Mouse (Mus musculus) limb, embryonic 12.5 days (tissue): ENCODE data around the gene Gm815. TPM values are rescaled to one million over a fixed set of nuclear protein-coding genes. Genes with fewer than 3 reads are reported as not detected.

ENCODE experiments used
- ATAC-seq: fragments of 200-750 bp; cut with Nextera tagmentation; 2 replicates; pipeline ENCODE4 v1.8.0; 2017; ENCODE audit warnings: low read depth, moderate TSS enrichment; ENCODE audit not compliant: insufficient number of reproducible peaks, insufficient read depth, low FRiP score, low TSS enrichment
- H3K27ac ChIP-seq: fragments of 300-500 bp; sonication (generic); 2 replicates; pipeline ENCODE4 v1.5.1; 2016; ENCODE audit warnings: mild to moderate bottlenecking, moderate library complexity
- H3K27me3 ChIP-seq: fragments of 300-500 bp; sonication (generic); 2 replicates; pipeline ENCODE4 v1.6.1; 2016; ENCODE audit warnings: mild to moderate bottlenecking, moderate library complexity
- H3K36me3 ChIP-seq: fragments of 300-500 bp; sonication (generic); 2 replicates; pipeline ENCODE4 v1.6.1; 2016; ENCODE audit warnings: mild to moderate bottlenecking, moderate library complexity
- H3K4me1 ChIP-seq: fragments of 300-500 bp; sonication (generic); replicated peaks from 2 replicates; pipeline ENCODE4 v1.6.1; 2016
- H3K4me2 ChIP-seq: fragments of 300-500 bp; sonication (generic); 2 replicates; pipeline ENCODE4 v1.6.1; 2016; ENCODE audit warnings: mild to moderate bottlenecking, moderate library complexity
- H3K4me3 ChIP-seq: fragments of 300-500 bp; sonication (generic); replicated peaks from 2 replicates; pipeline ENCODE4 v1.5.1; 2016; ENCODE audit warnings: mild to moderate bottlenecking
- H3K9ac ChIP-seq: fragments of 300-500 bp; sonication (generic); replicated peaks from 2 replicates; pipeline ENCODE4 v1.6.1; 2016; ENCODE audit warnings: mild to moderate bottlenecking, moderate library complexity
- H3K9me3 ChIP-seq: fragments of 300-500 bp; sonication (generic); 2 replicates; pipeline ENCODE4 v1.6.1; 2016; ENCODE audit warnings: mild to moderate bottlenecking, moderate library complexity
- WGBS: fragments of 180-500 bp; shearing (Covaris S2); methylation state at CpG from one replicate; pipeline ENCODE4 v1.1.7; 2016; 5-methylcytosine and 5-hydroxymethylcytosine counted together
- polyA plus RNA-seq: library from polyadenylated mRNA; unstranded; fragments of >200 nt; fragmentation: Nextera tagmentation; extraction: Ambion mirVana; gene quantifications from 2 replicates; pipeline ENCODE4 v1.2.1, GENCODE M21; 2016

The Gm815 gene
- polyA plus RNA-seq: not detected in 2 replicates

DNA sequence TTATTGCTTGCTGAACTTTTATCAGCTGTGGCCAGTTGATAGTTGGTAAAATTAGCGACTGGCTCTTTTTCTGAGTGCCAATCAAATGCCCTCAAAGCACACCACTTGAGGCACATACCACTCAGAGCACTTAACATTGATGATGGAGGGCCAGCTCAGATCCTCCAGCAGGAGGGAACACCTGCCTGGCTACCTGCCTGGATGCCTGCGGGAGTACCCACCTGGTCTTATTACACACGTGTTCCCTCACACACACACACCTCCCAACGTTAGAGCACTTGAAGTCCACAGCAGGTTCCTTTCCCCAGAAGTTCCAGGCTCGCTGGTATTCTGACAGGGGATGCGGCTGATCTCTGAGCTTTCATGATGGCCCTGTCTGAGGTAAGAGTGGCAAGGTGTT is at the start of gene Gm815:
Gene Gm815, plus strand, starts transcription at position 266 of the 400 bp plus-strand sequence.
- no peak within 1 kb of the TSS for H3K27ac ChIP-seq
- no peak within 1 kb of the TSS for H3K9ac ChIP-seq
- no peaks in the 10 kb centered on the region for H3K36me3 ChIP-seq
- no peak for ATAC-seq
- H3K27me3 ChIP-seq: no peaks in the 10 kb centered on the region
- no peak within 1 kb of the TSS for H3K4me3 ChIP-seq
- H3K4me2 ChIP-seq: no peak within 1 kb of the TSS
- no peaks in the 10 kb centered on the region for H3K9me3 ChIP-seq
- H3K4me1 ChIP-seq: no peaks in the 10 kb centered on the region
- WGBS: 77% methylated on average over 6 of the region's 6 CpGs

GRCm38 (mm10) chr19:26837626-26838025 is 48.1 kb upstream of the Gm815 start:
- H3K36me3 ChIP-seq: no peaks in the 10 kb centered on the region
- no peak overlapping the region for H3K4me3 ChIP-seq
- no peaks in the 10 kb centered on the region for H3K4me1 ChIP-seq
- H3K27me3 ChIP-seq: no peaks in the 10 kb centered on the region
- no peak overlapping the region for H3K4me2 ChIP-seq
- no peak overlapping the region for H3K27ac ChIP-seq
- 82% methylated on average over 1 of the region's 1 CpGs for WGBS
- no peaks in the 10 kb centered on the region for H3K9me3 ChIP-seq
- ATAC-seq: no peak
- H3K9ac ChIP-seq: no peak overlapping the region

DNA sequence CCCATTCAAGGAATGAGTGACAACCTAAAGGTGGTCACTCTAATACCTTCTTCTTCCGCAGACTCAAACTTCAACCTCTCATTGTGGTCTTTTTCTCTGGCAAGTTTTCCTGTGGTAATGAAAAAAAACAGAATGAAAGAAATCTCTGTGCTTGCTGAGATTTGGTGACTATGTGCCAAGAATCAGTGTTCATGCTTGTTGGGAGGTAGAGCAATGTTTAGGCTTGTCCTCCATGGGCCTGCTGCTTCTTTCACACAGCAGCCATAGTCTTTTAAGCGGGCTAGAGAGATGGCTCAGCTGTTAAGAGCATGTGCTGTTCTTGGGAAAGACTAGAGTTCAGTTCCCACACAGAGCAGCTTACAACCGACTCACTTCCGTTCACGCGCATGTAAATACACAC is 41.8 kb upstream of the Gm815 start:
- H3K4me1 ChIP-seq: peaks cover 14% of the 10 kb centered on the region
- H3K27me3 ChIP-seq: no peaks in the 10 kb centered on the region
- H3K9me3 ChIP-seq: no peaks in the 10 kb centered on the region
- no peaks in the 10 kb centered on the region for H3K36me3 ChIP-seq
- ATAC-seq: no peak
- 94% methylated on average over 6 of the region's 6 CpGs for WGBS
- H3K4me3 ChIP-seq: no peak overlapping the region
- no peak overlapping the region for H3K4me2 ChIP-seq
- H3K9ac ChIP-seq: no peak overlapping the region
- no peak overlapping the region for H3K27ac ChIP-seq

DNA sequence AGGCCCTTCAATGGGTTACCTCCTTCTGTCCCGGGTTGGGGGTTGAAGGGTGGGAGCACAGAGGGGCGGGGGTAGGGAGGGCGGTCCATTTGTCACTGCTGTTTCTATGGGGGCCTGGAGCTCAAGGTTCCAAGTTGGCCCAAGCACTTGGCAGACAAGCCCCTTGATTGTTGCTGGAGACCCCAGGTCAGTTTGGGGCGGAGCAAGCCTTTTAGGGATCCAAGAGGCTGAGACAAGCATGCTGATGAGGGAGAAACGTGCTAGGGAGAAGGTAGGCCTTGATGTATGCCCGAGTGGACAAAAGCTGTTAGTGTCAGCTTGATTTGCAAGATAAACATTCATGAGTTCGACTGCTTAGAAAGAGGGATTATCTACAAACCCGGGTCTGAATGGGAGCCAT is 40.9 kb upstream of the Gm815 start:
- Histone ChIP-seq H3K9ac (0 out of 2 replicates have a peak overlapping the region, but pooled peaks have one; percentile 59), H3K27me3 (no peaks in the 10 kb centered on the region), H3K36me3 (no peaks in the 10 kb centered on the region), H3K4me2 (peak overlapping the region; percentile 47), H3K9me3 (no peaks in the 10 kb centered on the region), H3K4me3 (peak overlapping the region; percentile 49; the same call in 1 of the 2 replicates), H3K4me1 (peaks cover 14% of the 10 kb centered on the region), H3K27ac (peak overlapping the region; percentile 92)
- WGBS: 17% methylated on average over 8 of the region's 8 CpGs
- peak; percentile 5; the same call in 1 of the 2 replicates for ATAC-seq

DNA sequence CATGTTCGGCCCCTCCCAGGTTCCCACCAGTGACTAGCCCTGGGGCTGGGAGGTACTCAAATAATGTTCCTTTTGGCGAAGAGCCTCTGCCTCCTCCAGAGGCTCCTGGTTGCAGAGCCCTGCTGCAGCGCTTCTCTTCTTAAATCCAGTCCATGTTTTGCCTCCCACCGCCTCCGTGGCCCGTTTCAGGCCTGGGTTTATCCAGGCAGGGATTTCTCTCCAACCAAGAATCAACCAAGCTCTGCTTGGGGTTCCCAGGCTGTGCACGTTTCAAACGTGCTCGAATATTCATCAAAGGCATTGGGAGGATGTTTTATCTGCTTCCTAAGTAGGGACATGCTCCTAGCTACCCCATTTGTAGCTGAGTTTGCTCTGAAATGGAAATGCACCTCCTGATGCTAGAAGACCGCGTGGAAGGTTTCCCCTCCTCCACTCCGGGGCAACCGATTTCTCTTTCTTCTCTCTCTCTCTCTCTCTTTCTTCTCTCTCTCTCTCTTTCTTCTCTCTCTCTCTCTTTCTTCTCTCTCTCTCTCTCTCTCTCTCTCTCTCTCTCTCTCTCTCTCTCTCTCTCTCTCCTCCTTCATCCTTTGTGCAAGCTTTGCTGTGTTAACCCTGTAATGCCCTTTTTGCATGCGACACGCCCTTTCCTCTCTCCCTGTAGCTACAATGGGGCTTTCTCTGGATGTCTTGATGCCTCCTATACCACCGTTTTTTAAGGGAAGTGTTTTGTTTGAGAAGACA is 40.2 kb upstream of the Gm815 start:
- Histone ChIP-seq H3K27ac (peak overlapping the region; percentile 92), H3K4me3 (peak overlapping the region; percentile 49), H3K4me1 (peaks cover 14% of the 10 kb centered on the region), H3K4me2 (peak overlapping the region; percentile 47), H3K27me3 (no peaks in the 10 kb centered on the region), H3K9ac (peak overlapping the region; percentile 59), H3K36me3 (no peaks in the 10 kb centered on the region), H3K9me3 (no peaks in the 10 kb centered on the region)
- WGBS: 1% methylated on average over 16 of the region's 16 CpGs
- ATAC-seq: peak; percentile 84

DNA sequence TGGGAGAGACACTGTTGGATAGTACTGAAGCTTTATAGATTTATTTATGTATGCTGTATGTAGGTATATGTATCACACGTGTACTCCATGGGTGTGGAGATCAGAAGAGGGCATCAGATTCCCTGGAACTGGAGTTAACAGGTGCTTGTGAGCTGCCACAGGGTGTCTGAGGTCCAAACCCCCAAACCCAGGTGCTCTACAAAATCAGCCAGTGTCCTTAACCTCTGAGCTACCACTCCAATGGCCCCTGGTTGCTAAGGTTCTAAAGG is 39.7 kb upstream of the Gm815 start:
- Histone ChIP-seq H3K9ac (peak overlapping the region; percentile 59), H3K27ac (peak overlapping the region; percentile 92; the same call in 1 of the 2 replicates), H3K4me2 (peak overlapping the region; percentile 47), H3K27me3 (no peaks in the 10 kb centered on the region), H3K36me3 (no peaks in the 10 kb centered on the region), H3K4me1 (peaks cover 14% of the 10 kb centered on the region), H3K9me3 (no peaks in the 10 kb centered on the region), H3K4me3 (peak overlapping the region; percentile 49)
- WGBS: 0% methylated on average over 1 of the region's 1 CpGs
- peak; percentile 43; the same call in 1 of the 2 replicates for ATAC-seq

GRCm38 (mm10) chr19:26851017-26851782 is 34.5 kb upstream of the Gm815 start:
- no peak overlapping the region for H3K9ac ChIP-seq
- no peak overlapping the region for H3K27ac ChIP-seq
- H3K9me3 ChIP-seq: no peaks in the 10 kb centered on the region
- H3K36me3 ChIP-seq: no peaks in the 10 kb centered on the region
- no peaks in the 10 kb centered on the region for H3K27me3 ChIP-seq
- ATAC-seq: no peak
- H3K4me2 ChIP-seq: no peak overlapping the region
- H3K4me3 ChIP-seq: no peak overlapping the region
- WGBS: 84% methylated on average over 10 of the region's 10 CpGs
- peaks cover 5% of the 10 kb centered on the region for H3K4me1 ChIP-seq

DNA sequence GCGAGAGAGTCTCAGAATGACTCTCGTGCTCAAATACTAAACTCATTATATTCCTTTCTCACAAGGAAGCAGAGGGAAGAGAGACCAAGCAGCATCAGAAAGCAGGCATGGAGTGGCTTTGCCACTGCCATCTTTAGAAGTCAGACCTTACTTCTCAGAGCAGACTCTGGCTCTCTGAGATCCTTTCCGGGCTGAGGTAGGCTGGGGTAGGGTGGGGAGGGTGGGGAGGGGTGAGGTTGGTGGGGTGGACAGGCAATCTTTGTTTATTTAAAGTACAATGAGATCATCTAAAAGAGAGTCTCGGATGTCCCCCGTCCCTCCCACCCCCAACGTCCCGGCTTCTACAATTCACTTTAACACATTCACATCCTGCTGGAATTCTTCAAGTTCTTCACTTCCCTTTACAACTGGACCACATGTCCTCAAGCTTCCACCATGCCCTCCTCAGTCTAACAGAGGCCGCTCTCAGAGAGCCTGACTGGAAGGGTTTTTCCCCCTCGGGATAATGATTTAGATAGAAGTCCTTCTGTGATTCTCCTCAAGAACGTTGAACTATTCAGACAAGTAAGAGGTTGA is 33.3 kb upstream of the Gm815 start:
- H3K36me3 ChIP-seq: no peaks in the 10 kb centered on the region
- H3K9me3 ChIP-seq: no peaks in the 10 kb centered on the region
- ATAC-seq: no peak
- no peaks in the 10 kb centered on the region for H3K27me3 ChIP-seq
- H3K4me1 ChIP-seq: no peaks in the 10 kb centered on the region
- H3K9ac ChIP-seq: no peak overlapping the region
- H3K4me2 ChIP-seq: no peak overlapping the region
- H3K4me3 ChIP-seq: no peak overlapping the region
- H3K27ac ChIP-seq: no peak overlapping the region
- 59% methylated on average over 10 of the region's 10 CpGs for WGBS

- Histone ChIP-seq H3K9me3 (no peaks in the 10 kb centered on the region), H3K36me3 (no peaks in the 10 kb centered on the region), H3K27me3 (no peaks in the 10 kb centered on the region), H3K27ac (no peak overlapping the region), H3K4me1 (no peaks in the 10 kb centered on the region), H3K4me2 (no peak overlapping the region), H3K4me3 (no peak overlapping the region), H3K9ac (no peak overlapping the region)
- WGBS: 51% methylated on average over 8 of the region's 8 CpGs
- ATAC-seq: no peak
Observed at GRCm38 (mm10) chr19:26853701-26854282, 31.9 kb upstream of the Gm815 start.

- no peak for ATAC-seq
- H3K4me3 ChIP-seq: no peak overlapping the region
- no peaks in the 10 kb centered on the region for H3K36me3 ChIP-seq
- no peak overlapping the region for H3K9ac ChIP-seq
- H3K27ac ChIP-seq: no peak overlapping the region
- no peaks in the 10 kb centered on the region for H3K27me3 ChIP-seq
- 95% methylated on average over 4 of the region's 4 CpGs for WGBS
- H3K9me3 ChIP-seq: no peaks in the 10 kb centered on the region
- no peak overlapping the region for H3K4me2 ChIP-seq
- H3K4me1 ChIP-seq: no peaks in the 10 kb centered on the region
Observed at GRCm38 (mm10) chr19:26854661-26855060, 31.0 kb upstream of the Gm815 start.

DNA sequence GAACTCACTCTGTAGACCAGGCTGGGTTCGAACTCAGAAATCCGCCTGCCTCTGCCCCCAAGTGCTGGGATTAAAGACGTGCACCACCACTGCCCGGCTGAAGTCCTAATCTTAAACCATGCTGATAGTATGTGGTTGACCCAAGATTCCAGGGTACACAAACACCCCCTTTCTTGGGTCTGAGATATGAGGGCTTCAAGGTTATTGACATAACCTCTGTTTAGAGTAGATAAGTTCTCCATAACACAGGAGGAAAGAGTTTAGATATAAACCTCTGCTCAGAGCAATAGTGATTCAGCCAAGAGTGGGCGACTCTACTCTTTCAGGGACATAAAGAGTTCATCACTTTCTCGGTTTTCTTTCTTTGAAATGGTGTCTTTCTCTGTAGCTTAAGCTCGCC is 30.5 kb upstream of the Gm815 start:
- Histone ChIP-seq H3K4me2 (no peak overlapping the region), H3K9me3 (no peaks in the 10 kb centered on the region), H3K9ac (no peak overlapping the region), H3K36me3 (no peaks in the 10 kb centered on the region), H3K4me3 (no peak overlapping the region), H3K27me3 (no peaks in the 10 kb centered on the region), H3K27ac (no peak overlapping the region), H3K4me1 (no peaks in the 10 kb centered on the region)
- ATAC-seq: no peak
- 88% methylated on average over 7 of the region's 7 CpGs for WGBS
